Mouse (Mus musculus) gastrocnemius, postnatal 4 days (tissue): ENCODE results near the gene Olfr652. TPM values are rescaled to one million over a fixed set of nuclear protein-coding genes. Genes with fewer than 3 reads are reported as not detected.

ENCODE experiments used
- DNase-seq, 2 experiments: peaks; one replicate each; pipeline ENCODE4 v3.0.0; 2021 to 2022; ENCODE audit warnings: low spot score in 2 of 2, mixed read lengths in 2 of 2
- long read RNA-seq, 2 experiments: library from polyadenylated mRNA; stranded (forward); transcript quantifications; one replicate each; pipeline ENCODE4 v2.0.0; 2021
- total RNA-seq, 2 experiments: library from RNA; stranded (reverse); gene quantifications; 2 replicates each; pipeline ENCODE4 v1.2.3; 2021

Olfr652 gene
- not detected for total RNA-seq
- long read RNA-seq, experiment 1 = 0 reads
- long read RNA-seq, experiment 2 = 0 reads

- DNase-seq = no peak
Observed at GRCm38 (mm10) chr7:104560601-104561000, at the start of gene Olfr652. Olfr652 (plus strand) TSS chr7:104560901.

GRCm38 (mm10) chr7:104549833-104550232 is 10.9 kb upstream of the Olfr652 start, which contains the start of gene Olfr651:
Olfr651 (plus strand) TSS chr7:104550133.
- no peak for DNase-seq

DNA sequence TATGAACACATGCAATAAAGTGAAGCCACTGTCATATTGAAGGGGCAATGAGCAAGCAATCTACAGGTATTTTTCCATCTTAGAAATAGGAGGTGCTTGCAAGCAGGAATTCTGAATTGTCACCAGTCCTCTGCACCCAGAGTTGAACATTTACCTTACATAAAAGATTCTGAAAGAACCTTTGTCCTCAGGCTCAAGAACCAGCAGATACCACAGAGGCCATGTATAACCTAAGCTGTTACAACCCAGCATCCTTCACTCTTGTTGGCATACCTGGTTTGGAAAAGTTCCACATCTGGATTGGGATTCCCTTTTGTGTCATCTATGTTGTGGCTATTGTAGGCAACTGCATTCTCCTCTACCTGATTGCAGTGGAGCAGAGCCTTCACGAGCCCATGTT is 8.0 kb upstream of the Olfr652 start:
- DNase-seq = no peak

- no peak for DNase-seq
Observed at GRCm38 (mm10) chr7:104577014-104577413, 16.3 kb downstream of the Olfr652 start, which contains the start of gene Olfr653. Olfr653 (plus strand) TSS chr7:104577314.

- DNase-seq = no peak
Observed at GRCm38 (mm10) chr7:104580846-104581245, 20.1 kb downstream of the Olfr652 start.

DNA sequence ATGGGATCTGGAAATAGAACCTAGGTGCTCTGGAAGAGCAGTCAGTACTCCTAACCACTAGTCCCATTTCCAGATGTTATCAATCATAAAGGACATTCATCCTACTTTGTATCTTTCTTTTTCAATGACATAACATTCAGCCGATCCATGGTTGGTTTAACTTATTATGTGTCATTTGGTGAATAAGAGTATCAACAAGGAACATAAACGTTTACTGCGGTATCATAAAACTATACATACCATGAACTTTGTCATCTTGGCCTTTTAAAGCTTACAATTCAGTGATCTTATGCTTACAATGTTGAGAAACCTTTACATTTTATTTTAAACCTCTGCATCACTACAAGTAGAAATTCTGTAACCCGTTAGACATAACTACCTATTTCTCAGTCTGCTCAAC is 20.7 kb downstream of the Olfr652 start:
- no peak for DNase-seq

GRCm38 (mm10) chr7:104586725-104587124 is 26.0 kb downstream of the Olfr652 start, which contains the start of gene Olfr654:
Olfr654 (plus strand) TSS chr7:104587025.
- no peak for DNase-seq

DNA sequence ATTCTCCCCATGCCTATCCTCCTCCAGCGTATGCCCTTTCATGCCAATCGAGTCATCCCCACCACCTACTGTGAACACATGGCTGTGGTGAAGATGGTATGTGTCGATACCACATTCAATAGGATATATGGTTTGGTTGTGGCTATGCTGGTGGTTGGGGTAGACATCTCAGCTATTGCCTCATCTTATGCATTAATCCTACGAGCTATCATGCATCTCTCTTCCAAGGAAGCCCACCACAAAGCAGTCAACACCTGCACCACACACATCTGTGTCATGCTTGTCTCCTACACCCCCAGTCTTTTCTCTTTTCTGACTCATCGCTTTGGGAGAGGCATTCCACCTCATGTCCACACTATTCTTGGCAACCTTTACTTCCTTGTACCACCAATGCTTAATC is 27.6 kb downstream of the Olfr652 start:
- DNase-seq = no peak

DNA sequence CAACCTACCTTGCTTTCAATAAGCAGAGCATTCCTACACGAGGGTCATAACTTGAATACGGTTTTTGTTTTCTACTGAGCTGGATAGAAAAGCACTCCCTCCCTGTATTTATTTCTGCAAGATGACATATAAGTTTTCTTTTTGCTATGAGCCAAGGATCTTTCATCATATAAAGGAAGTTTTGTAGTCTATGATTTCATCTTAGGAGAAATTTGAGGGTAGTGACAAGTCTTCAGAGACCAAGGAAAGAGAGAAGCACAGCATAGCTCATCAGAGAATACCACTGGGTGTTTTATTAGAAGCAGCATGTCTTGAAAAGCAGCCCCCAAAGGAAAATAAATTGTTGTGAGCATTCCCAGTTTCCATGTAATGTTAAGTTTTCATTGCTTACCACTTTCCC is 41.0 kb downstream of the Olfr652 start, which contains the start of gene Olfr655:
Olfr655 (minus strand) TSS at position 101 of the 400 bp plus-strand sequence.
- DNase-seq = no peak

DNA sequence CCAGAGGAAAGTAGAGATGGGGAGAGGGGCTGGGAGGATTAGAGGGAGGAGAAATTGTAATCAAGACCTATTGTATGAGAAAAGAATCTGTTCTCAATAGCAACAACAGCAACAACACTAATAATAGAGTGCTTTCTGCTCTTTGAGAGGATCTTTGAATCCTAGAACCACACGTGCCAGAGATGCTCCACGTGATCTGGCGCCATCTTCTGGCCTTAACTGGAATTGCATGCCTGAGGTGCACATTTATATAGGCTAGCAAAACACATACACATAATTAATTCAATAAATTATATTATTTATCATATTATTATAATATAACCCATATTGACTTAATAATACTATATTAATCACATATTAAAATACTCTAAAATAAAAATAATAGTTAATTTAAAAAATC is 42.5 kb downstream of the Olfr652 start:
- DNase-seq = no peak

DNA sequence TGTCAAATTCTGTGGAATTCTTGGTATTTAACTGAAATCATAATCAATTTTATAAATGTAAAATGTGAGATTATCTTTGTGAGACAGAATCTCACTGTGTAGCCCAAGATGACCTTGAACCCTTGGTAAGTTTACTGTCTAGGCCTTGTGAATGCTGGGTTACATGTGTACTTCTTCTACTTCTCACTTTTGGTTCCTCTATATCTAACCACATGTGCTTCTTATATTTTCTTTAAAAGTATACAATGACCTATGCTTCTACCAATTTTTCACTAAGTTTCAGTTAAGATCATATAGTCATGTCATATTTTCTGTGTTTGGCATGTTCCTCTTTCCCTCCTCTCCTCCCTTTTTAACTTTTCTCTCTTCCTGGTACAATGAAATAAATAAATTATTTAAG is 44.0 kb downstream of the Olfr652 start:
- DNase-seq = no peak

DNA sequence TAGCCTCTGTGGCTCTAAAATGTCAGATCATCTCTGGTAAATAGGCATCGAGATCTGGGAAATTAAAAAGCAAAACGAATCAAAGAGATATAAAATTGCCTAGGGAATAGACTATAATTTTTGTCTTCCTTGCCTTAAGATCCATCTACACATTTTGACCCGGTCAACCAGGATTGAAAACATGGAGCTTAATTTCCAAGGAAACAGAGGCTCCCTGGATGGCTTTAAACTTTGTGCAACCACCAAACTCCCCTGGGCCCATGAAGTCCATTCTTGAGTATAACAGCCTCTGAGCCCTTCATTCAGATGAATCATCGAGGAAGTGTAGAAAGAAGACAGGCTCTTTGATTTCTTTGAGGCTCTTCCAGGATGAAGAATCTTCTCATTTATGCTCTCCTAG is 53.0 kb downstream of the Olfr652 start, which contains the start of gene Olfr656:
Olfr656 (plus strand) TSS at position 301 of the 400 bp plus-strand sequence.
- DNase-seq = no peak

Other genes starting within 250 kb of the Olfr652 start
- gene Trim12a, start 245.4 kb upstream of the Olfr652 start, total RNA-seq = 1 to 10 TPM; 4.5 to 5.4 TPM
- gene Trim34b, start 231.4 kb upstream of the Olfr652 start, total RNA-seq = under 1 TPM in 1 of 2 experiments, not detected in 1; 0.29 TPM
- gene Trim12c, start 207.5 kb upstream of the Olfr652 start, total RNA-seq = 1 to 10 TPM; 2.6 to 3.5 TPM
- under 1 TPM; 0.05 to 0.08 TPM for gene Trim30b, start 191.0 kb upstream of the Olfr652 start, total RNA-seq
- under 1 TPM in 1 of 2 experiments, not detected in 1; 0.21 TPM for gene Trim30c, start 160.1 kb upstream of the Olfr652 start, total RNA-seq
- 1 to 10 TPM; 1.4 to 1.5 TPM for gene Trim30a, start 95.7 kb upstream of the Olfr652 start, total RNA-seq
- under 1 TPM; 0.32 to 0.62 TPM for gene Trim30d, start 53.1 kb upstream of the Olfr652 start, total RNA-seq
- not detected for gene Olfr651, start 10.8 kb upstream of the Olfr652 start, total RNA-seq
- not detected for gene Olfr653, start 16.4 kb downstream of the Olfr652 start, total RNA-seq
- not detected for gene Olfr654, start 26.1 kb downstream of the Olfr652 start, total RNA-seq
- gene Olfr655, start 40.9 kb downstream of the Olfr652 start, total RNA-seq = not detected
- not detected for gene Olfr656, start 53.1 kb downstream of the Olfr652 start, total RNA-seq
- gene Olfr657, start 63.9 kb downstream of the Olfr652 start, total RNA-seq = not detected
- gene Olfr658, start 86.4 kb downstream of the Olfr652 start, total RNA-seq = not detected
- not detected for gene Olfr659, start 105.9 kb downstream of the Olfr652 start, total RNA-seq
- not detected for gene Olfr661, start 125.6 kb downstream of the Olfr652 start, total RNA-seq
- not detected for gene Usp17le, start 216.6 kb downstream of the Olfr652 start, total RNA-seq